Mouse (Mus musculus): Measurements from ENCODE around the gene Nmb.
"Not testable (repeated sequence)": the region's sequence is repeated elsewhere in the genome, so short reads cannot be mapped to it uniquely, and the experiment has no call there.

Nmb gene

DNA sequence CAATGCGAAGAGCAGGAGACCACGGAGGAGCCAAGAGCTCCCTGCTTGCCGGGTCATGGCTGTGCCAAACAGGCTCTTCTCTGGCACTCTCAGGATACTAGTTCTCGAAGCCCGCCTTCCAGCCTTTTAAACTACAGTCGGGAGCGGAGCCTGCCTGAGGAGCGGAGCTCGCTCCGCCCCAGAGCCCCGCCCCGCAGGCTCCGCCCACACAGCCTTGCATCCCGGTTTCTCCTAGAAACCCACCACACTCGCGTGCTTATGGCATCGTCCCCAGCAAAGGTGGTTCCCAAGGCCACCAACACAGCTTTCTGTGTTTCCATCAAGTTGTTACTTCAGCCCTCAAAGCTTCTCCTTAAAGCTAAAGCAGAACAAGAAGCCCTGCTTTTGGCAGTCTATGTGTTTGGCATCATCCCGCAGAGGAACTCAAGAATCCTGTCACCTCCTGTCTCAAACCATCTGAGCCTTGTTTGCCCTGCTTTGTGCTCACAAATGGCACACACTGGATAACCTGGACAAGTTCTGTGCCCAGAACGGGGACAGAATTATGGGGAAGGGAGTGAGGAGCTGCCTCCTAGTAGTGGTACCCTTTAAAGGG, at the start of gene Nmb:
Gene Nmb, minus strand, starts transcription at position 156 of the 595 bp plus-strand sequence.
- DNase-seq (ENCODE audit: low read depth), result no peak

GRCm38 (mm10) chr7:80954251-80954650, 49.4 kb upstream of the Nmb start:
- no peak for DNase-seq (ENCODE audit: low read depth)

- no peak for DNase-seq (ENCODE audit: low read depth)
Observed at GRCm38 (mm10) chr7:80952140-80952539, 47.3 kb upstream of the Nmb start.

- no peak for DNase-seq (ENCODE audit: low read depth)
Observed at GRCm38 (mm10) chr7:80951461-80951860, 46.6 kb upstream of the Nmb start.

DNA sequence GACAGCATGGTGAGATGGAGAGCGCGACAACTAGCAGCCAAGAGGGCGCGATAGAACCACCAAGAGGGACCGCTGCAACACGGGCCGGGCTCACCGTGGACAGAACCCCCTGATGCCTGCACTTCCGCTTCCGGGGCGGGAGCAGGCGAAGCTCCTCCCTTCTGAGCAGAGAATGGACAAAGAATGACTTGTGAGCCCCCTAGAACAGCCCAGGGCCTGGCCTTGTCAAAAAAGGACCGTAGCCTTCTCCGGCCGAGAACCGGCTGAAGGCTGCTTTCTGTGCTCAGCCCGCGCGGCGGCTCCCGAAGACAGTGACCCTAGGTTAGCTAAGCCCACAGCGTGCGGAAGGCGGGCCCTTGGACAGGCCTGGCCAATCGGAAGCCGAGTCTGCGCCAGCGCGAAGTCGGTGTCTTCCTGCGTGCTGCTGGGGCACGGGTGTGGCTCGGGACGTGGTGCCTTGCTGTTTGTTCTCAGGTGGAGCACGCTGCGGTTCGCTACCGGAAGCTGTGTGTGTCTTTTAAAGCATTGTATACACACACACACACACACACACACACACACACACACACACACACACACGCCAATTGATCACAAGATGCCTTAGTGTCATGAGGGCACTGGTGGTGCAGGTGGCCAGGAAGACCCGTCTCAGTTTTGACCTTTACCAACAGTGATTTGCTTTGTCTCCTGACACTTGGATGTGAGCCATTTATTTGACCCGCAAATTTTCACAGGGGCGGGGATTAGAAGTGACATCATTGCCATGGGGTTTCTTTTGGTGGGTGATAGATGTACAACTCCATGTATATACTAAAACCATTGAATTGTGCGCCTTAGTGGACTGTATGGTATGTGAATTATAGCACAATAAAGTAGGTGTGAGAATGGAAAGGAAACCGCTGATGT, 42.8 kb upstream of the Nmb start, which contains the start of gene Sec11a:
Gene Sec11a, minus strand, starts transcription at position 336 of the 906 bp plus-strand sequence.
- peak; percentile 82 for DNase-seq (ENCODE audit: low read depth)

- no peak for DNase-seq (ENCODE audit: low read depth)
Observed at GRCm38 (mm10) chr7:80939808-80940207, 34.9 kb upstream of the Nmb start.

GRCm38 (mm10) chr7:80937304-80937666, 32.4 kb upstream of the Nmb start:
- not testable (repeated sequence) for DNase-seq (ENCODE audit: low read depth)

GRCm38 (mm10) chr7:80936617-80937303, 31.9 kb upstream of the Nmb start:
- DNase-seq (ENCODE audit: low read depth), result not testable (repeated sequence)

DNA sequence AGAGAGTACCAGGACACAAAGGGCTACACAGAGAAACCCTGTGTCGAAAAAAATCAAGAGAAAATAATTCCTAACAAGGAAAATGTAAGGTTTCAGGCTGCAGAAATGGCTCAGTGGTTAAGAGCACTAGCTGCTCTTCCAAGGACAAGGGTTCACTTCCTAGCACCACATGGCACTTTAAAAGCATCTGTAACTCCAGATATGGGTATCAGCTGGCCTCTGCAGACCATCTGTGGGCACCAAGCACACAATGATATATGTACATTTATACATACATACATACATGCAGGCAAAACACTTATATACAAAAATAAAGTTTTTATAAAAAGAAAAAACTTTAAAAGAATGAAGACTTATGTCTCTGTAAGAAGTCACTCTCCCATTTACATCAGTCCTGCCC, 31.0 kb upstream of the Nmb start:
- no peak for DNase-seq (ENCODE audit: low read depth)

- no peak for DNase-seq (ENCODE audit: low read depth)
Observed at GRCm38 (mm10) chr7:80932777-80933176, 27.9 kb upstream of the Nmb start.

GRCm38 (mm10) chr7:80931618-80932207, 26.8 kb upstream of the Nmb start:
- no peak for DNase-seq (ENCODE audit: low read depth)

- DNase-seq (ENCODE audit: low read depth), result no peak
Observed at GRCm38 (mm10) chr7:80923165-80923564, 18.3 kb upstream of the Nmb start.

DNA sequence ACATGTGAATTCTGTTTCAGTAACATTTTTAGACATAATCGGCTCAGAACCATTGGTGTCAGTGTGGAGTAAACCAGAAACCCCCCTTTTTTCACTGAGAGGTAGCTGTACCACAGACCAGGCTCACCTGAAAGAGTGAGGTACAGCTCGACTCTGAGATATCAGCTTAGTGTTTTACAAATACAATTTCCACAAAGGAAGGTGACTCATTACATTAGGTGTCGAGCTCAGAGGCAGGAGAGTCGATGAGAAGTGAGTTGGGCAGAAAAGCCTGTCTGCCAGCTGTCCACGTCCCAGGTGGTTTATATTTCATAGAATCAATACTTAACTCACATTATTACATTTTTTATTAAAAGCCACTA, 14.8 kb upstream of the Nmb start:
- DNase-seq (ENCODE audit: low read depth), result no peak

- DNase-seq (ENCODE audit: low read depth), result no peak
Observed at GRCm38 (mm10) chr7:80918982-80919646, 14.2 kb upstream of the Nmb start.

- no peak for DNase-seq (ENCODE audit: low read depth)
Observed at GRCm38 (mm10) chr7:80917916-80918465, 13.1 kb upstream of the Nmb start.

- no peak for DNase-seq (ENCODE audit: low read depth)
Observed at GRCm38 (mm10) chr7:80912496-80912895, 7.6 kb upstream of the Nmb start.

DNA sequence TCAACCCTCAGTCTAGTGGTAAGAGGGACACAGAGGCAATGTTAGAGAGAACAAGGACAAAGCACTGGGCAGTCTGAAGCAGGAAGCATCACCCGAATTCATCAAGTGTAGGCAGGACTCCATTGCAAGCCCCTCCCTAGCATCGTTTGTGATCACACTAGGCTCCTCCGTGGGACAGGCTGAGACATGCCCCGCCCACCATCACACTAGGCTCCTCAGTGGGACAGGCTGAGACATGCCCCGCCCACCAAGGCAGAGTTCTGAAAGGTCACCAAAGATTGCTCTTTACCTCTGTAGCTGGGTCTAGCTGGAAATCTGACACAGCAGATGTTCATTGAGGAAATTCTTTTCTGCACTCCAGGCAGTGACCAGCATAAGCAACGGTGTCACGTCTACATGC, 6.2 kb upstream of the Nmb start:
- no peak for DNase-seq (ENCODE audit: low read depth)

GRCm38 (mm10) chr7:80903625-80904422, 1.1 kb downstream of the Nmb start:
- no peak for DNase-seq (ENCODE audit: low read depth)

DNA sequence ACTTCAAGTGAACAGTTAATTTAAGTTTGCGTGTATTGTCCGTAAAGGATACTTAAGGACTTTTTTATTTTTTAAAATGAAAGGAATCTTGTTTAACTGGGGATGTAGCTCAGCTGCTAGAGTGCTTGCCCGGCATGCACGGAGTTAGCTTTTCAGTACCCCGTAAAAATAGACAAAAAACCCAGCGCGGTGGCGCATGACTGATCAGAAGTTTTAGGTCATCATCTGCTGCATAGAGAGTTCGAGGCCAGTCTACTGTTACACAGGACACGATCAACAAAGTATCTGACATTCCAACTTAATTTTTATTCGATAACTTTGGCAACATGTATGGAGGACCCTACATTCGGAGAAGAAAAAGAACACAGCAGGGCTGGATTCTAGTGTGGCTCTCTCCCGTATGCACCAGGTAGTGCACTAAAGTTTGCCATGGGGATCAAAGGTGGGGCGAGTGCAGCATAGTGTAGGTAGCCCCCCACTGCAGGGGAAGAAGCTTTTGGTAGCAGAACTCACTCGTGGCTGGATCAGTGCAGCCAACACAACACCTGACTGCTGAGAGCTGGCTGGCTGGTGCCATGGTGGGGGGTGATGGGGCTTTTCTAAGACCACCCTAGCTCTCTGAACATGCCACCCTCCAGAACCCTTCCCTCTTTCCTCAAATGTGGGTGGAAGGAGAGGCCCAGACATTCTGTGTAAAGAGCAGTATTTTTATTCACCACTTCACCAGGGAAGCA, 3.2 kb downstream of the Nmb start:
- no peak for DNase-seq (ENCODE audit: low read depth)

DNA sequence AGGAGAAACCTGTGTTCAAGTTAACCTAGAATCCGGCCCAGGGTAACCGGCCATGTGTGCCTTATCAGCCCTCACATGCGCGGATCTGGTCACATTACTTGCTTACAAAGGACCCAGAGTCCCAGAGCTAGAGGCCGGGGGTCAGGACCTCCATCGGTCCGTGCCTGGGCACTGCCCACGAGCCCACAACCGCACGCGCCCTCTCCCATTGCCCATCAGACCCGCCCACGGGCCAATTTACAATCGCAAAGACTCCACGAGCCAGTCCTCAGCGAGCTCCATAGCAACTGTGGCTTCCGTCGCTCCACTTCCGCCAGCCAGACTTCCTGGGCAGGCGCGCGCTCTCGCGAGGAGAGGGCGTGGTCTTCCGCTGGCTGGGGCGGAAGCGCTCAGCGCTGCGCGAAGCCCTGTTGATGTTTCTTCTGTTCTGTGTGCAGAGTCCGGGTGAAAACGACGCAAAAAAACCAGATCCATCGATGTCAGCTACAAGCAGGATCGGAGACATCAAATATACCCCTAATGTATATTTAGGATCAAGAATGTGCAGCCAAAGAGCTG, 3.9 kb downstream of the Nmb start, which contains the start of gene Wdr73:
Gene Wdr73, minus strand, starts transcription at position 326 of the 558 bp plus-strand sequence.
- peak; percentile 88 for DNase-seq (ENCODE audit: low read depth)
